Mouse (Mus musculus): ENCODE data around the gene Gm29776.

DNA sequence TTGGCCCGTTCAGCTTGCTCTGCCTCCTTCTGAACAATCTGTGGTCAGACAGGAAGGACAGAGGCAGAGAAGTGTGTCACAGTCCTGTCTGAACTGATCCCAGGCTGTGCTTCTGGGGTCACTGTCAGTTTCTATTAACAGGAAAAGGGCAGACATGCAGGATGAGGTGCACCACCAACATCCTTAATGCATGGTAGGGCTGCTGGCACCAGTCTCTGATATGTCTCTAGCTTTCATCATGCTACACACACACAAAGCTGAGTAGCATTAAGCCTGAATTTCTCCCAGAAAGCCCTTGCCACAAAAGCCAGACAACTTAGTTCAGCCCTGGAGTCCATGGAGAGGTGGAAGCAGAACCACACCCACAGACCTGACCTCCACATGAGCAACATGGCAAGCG is 55.6 kb downstream of the Gm29776 start:
- no peak for TF ChIP-seq POLR2A (IDR thresholded peaks at IDR 0.05; ENCODE audit: insufficient read depth, low read depth, low read length)
- no peak for TF ChIP-seq CTCF (IDR thresholded peaks at IDR 0.05)
- TF ChIP-seq EP300 (IDR thresholded peaks at IDR 0.05; ENCODE audit: insufficient read depth, low read depth, low read length), result no peak
